Mouse (Mus musculus): ENCODE measurements around the gene Tnni1. TPM values are rescaled to one million over a fixed set of nuclear protein-coding genes. Genes with fewer than 3 reads are reported as not detected.

Gene Tnni1
- polyA plus RNA-seq, 1 experiment from 2014 or later = 11.4 TPM

DNA sequence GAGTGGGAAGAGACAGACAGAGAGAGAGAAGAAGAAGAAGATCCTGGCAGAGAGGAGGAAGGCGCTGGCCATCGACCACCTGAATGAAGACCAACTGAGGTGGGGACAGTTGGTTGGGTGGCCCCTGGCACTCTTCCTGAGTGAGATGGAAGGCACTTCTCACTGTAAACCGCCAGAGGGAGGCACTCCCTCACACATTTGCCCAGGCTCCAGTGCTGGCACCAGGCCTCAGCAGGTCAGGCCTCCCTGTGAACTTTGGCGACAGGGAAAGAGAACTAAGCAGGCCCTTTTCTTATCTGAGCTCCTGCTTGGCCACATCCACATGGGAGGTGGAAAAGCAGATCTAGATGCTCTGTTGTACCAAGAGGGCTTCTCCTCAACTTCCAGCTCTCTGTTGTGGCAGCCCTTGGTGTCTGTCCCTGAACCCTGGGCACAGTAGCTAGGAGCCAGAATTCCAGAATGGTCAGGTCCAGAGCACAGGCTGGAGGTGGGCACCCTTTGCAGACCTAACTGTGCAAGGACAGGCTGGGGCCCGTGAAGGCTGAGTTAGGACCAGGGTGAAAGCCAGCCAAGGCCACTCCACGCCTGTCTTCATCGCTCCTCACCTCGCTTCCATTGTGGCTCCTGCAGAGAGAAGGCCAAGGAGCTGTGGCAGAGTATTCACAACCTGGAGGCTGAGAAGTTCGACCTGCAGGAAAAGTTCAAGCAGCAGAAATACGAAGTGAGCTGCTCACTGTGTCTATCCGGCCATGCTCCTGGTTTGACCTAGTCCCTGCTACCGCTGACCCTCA is 71.7 kb downstream of the Tnni1 start:
- WGBS = 66% methylated on average over 12 of the region's 12 CpGs
- TF ChIP-seq CTCF (IDR thresholded peaks at IDR 0.05; ENCODE audit: low read depth) = peak; percentile 64
- no peaks in the 10 kb centered on the region for H3K36me3 ChIP-seq (ENCODE audit: insufficient read depth)
- H3K4me3 ChIP-seq (ENCODE audit: low read depth, low read length) = no peak overlapping the region
- DNase-seq (peak; percentile 57), ATAC-seq (ENCODE audit: insufficient read depth) (no peak)
- H3K4me1 ChIP-seq (ENCODE audit: insufficient read depth) = no peaks in the 10 kb centered on the region
- no peak overlapping the region for H3K4me2 ChIP-seq
- no peaks in the 10 kb centered on the region for H3K27me3 ChIP-seq (ENCODE audit: insufficient read depth, low read length)
- no peak overlapping the region for H3K27ac ChIP-seq (ENCODE audit: low read depth)
- no peaks in the 10 kb centered on the region for H3K9me3 ChIP-seq (ENCODE audit: low read depth, low read length)
- no peak overlapping the region for H3K9ac ChIP-seq

DNA sequence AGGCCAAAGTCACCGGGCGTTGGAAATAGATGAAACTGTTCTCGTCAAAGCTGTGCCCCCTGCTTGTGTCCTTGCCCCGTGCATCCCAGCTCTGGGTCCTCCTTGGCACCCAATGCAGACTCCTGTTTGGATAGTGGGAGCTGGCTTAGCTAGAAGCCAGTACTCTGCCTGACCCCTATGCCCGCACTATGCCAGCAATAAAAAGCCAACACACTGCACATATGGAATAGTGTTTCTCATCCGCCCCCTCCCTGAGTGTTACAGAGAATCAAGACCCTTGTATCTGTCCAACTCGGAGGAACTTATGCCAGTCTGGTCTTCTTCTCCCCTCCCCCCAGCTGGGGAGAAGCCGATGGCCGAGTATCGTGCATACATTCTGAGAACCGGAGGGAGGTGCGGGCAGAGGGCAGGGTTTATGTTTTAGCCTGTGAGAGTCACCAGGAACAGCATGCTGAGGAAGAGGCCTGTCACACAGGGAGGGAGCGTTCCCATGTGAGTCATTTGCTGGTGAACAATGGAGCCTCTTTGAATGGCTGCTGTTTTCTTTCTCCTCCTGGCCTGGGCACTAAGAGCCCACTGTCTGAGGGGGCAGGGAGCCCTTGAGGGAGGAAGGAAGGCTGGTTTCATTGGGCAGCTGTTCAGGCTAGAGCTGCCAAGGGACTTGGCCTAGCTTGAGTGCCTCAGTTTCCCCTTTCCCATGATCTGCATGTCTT is 73.0 kb downstream of the Tnni1 start:
- Histone ChIP-seq H3K27ac (ENCODE audit: low read depth) (no peak overlapping the region), H3K9ac (no peak overlapping the region), H3K36me3 (ENCODE audit: insufficient read depth) (no peaks in the 10 kb centered on the region), H3K27me3 (ENCODE audit: insufficient read depth, low read length) (no peaks in the 10 kb centered on the region), H3K4me3 (ENCODE audit: low read depth, low read length) (no peak overlapping the region), H3K4me2 (no peak overlapping the region), H3K9me3 (ENCODE audit: low read depth, low read length) (no peaks in the 10 kb centered on the region), H3K4me1 (ENCODE audit: insufficient read depth) (no peaks in the 10 kb centered on the region)
- TF ChIP-seq CTCF (IDR thresholded peaks at IDR 0.05; ENCODE audit: low read depth) = no peak
- DNase-seq (peak; percentile 20), ATAC-seq (ENCODE audit: insufficient read depth) (no peak)
- 57% methylated on average over 13 of the region's 13 CpGs for WGBS

DNA sequence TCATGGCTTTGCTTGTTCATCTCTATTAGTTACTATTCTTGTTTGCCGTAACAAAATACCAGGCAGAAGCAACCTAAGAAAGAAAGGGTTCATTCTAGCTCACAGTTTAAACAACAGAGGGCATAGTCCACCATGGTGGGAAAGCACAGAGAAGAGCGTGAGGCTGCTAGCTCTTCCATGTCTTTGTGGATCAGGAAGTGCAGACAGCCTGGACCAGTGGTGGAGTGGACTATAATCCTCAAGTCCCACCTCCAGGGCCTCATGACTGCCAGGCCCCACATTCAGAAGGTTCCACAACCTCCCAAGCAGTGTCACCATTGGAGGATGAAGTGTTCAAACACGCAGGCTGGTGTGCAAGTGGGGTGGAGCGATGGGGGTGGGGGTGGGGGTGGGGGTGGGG is 74.0 kb downstream of the Tnni1 start:
- H3K36me3 ChIP-seq (ENCODE audit: insufficient read depth) = no peaks in the 10 kb centered on the region
- TF ChIP-seq CTCF (IDR thresholded peaks at IDR 0.05; ENCODE audit: low read depth) = no peak
- no peak overlapping the region for H3K4me3 ChIP-seq (ENCODE audit: low read depth, low read length)
- no peak overlapping the region for H3K9ac ChIP-seq
- DNase-seq = no peak
- H3K27me3 ChIP-seq (ENCODE audit: insufficient read depth, low read length) = no peaks in the 10 kb centered on the region
- no peak overlapping the region for H3K4me2 ChIP-seq
- no peak overlapping the region for H3K27ac ChIP-seq (ENCODE audit: low read depth)
- H3K9me3 ChIP-seq (ENCODE audit: low read depth, low read length) = no peaks in the 10 kb centered on the region
- no peaks in the 10 kb centered on the region for H3K4me1 ChIP-seq (ENCODE audit: insufficient read depth)
- no peak for ATAC-seq (ENCODE audit: insufficient read depth)
- 83% methylated on average over 4 of the region's 4 CpGs for WGBS

DNA sequence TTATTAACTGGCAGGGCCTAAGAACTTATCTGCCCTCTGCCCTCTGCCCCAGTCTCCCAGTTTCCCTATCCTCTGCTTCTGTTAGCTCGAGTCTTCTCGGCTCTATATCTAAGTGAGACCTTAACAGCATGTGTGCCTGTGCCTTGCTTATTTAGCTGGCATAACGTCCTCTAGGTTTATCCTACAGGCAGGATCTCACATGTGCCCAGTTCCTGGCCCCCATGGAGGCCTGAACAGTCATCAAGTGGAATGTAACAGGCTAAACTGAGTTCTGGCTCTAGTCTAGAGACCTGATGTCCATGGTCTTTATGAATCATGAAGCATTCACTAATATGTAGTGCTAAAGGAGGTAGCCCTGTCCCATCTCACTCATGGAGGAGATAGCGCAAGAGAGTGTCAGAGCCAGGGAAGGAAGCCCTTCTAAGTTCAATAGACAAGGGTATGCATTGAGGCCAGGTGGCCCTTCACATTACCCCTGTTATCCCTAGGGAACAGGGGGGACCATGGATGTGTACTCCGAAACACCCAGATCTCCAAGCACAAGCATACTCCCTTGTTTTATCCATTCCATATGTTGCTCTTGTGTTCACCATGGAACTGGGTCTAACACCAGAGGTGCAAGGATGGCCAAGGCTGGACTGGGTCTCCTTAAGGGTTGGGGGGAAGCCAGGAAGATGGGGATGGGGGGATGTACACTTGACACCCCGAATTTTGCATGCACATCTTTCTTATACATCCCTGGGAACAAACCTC is 75.5 kb downstream of the Tnni1 start:
- WGBS = 78% methylated on average over 6 of the region's 6 CpGs
- ATAC-seq (ENCODE audit: insufficient read depth) = no peak

DNA sequence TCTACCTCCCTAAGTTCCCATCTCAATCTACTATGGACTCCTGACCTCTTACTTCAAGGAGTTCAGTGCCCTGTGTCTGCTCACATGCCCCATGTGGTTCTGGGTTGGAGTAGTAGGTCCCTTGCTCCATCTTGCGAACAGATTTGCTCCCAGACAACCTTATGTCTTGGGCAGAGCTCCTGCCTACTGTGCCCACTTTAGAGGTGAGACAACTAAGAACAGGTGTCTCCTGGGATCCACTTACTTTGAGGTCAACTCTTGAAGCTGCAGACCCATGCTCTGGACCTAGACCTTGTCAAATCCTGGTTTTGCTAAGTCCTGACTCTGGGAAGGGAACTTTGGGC is 76.1 kb downstream of the Tnni1 start:
- H3K4me3 ChIP-seq (ENCODE audit: low read depth, low read length) = no peak overlapping the region
- no peaks in the 10 kb centered on the region for H3K9me3 ChIP-seq (ENCODE audit: low read depth, low read length)
- WGBS = 81% methylated on average over 1 of the region's 1 CpGs
- H3K9ac ChIP-seq = no peak overlapping the region
- no peak overlapping the region for H3K27ac ChIP-seq (ENCODE audit: low read depth)
- H3K4me1 ChIP-seq (ENCODE audit: insufficient read depth) = no peaks in the 10 kb centered on the region
- ATAC-seq (ENCODE audit: insufficient read depth) (no peak), DNase-seq (no peak)
- H3K36me3 ChIP-seq (ENCODE audit: insufficient read depth) = no peaks in the 10 kb centered on the region
- TF ChIP-seq CTCF (IDR thresholded peaks at IDR 0.05; ENCODE audit: low read depth) = no peak
- H3K27me3 ChIP-seq (ENCODE audit: insufficient read depth, low read length) = no peaks in the 10 kb centered on the region
- no peak overlapping the region for H3K4me2 ChIP-seq

More for the DNA sequence above, 75.5 kb downstream of the Tnni1 start:
- Histone ChIP-seq H3K4me1 (ENCODE audit: insufficient read depth) (no peaks in the 10 kb centered on the region), H3K27ac (ENCODE audit: low read depth) (no peak overlapping the region), H3K4me2 (no peak overlapping the region), H3K9ac (no peak overlapping the region), H3K4me3 (ENCODE audit: low read depth, low read length) (no peak overlapping the region), H3K36me3 (ENCODE audit: insufficient read depth) (no peaks in the 10 kb centered on the region), H3K27me3 (ENCODE audit: insufficient read depth, low read length) (no peaks in the 10 kb centered on the region), H3K9me3 (ENCODE audit: low read depth, low read length) (no peaks in the 10 kb centered on the region)
- TF ChIP-seq CTCF (IDR thresholded peaks at IDR 0.05; ENCODE audit: low read depth) = no peak
- no peak for DNase-seq

DNA sequence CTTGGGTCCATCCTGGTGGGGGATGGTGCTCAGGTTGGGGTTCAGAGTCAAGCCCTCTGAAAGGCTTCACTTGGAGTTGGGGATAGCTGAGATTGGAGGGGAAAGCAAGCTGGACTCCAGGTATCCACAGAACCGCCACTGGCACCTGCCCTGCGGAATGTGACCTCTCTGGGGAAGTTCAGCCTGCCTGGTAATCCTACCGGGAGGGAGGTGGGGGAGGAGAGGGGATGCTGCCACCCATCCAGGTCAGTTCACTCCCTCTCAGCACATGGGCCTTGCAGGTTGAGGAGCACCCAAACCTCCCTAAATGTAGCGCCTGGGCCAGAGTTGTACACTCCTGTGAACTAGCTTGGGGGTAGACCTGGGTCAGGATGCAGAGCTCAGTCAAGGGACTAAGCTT is 76.8 kb downstream of the Tnni1 start:
- Histone ChIP-seq H3K4me2 (no peak overlapping the region), H3K9ac (no peak overlapping the region), H3K27ac (ENCODE audit: low read depth) (no peak overlapping the region), H3K9me3 (ENCODE audit: low read depth, low read length) (no peaks in the 10 kb centered on the region), H3K36me3 (ENCODE audit: insufficient read depth) (no peaks in the 10 kb centered on the region), H3K27me3 (ENCODE audit: insufficient read depth, low read length) (no peaks in the 10 kb centered on the region), H3K4me3 (ENCODE audit: low read depth, low read length) (no peak overlapping the region), H3K4me1 (ENCODE audit: insufficient read depth) (no peaks in the 10 kb centered on the region)
- no peak for TF ChIP-seq CTCF (IDR thresholded peaks at IDR 0.05; ENCODE audit: low read depth)
- ATAC-seq (ENCODE audit: insufficient read depth) (no peak), DNase-seq (no peak)
- whole genome bisulfite sequencing = 53% methylated on average over 4 of the region's 4 CpGs

Data from lung, embryonic 14.5 days (tissue).